Mouse (Mus musculus) 416B (cell line): ENCODE results near the gene Atp8b2.
A peak's percentile ranks its signal among the peaks of the same experiment; 100 is the strongest.

ENCODE experiments used
- DNase-seq: peaks from one replicate; pipeline ENCODE4 v3.0.0; 2011; ENCODE audit warnings: low read depth

The Atp8b2 gene

GRCm38 (mm10) chr3:89899511-89899908 is 63.8 kb downstream of the Atp8b2 start:
- no peak for DNase-seq

- no peak for DNase-seq
These were observed 64.3 kb downstream of the Atp8b2 start for GRCm38 (mm10) chr3:89898870-89899510.

GRCm38 (mm10) chr3:89898011-89898410 is 65.3 kb downstream of the Atp8b2 start:
- no peak for DNase-seq

GRCm38 (mm10) chr3:89897204-89897796 is 66.0 kb downstream of the Atp8b2 start:
- no peak for DNase-seq

GRCm38 (mm10) chr3:89896571-89896970 is 66.7 kb downstream of the Atp8b2 start:
- DNase-seq, result peak; percentile 73

- DNase-seq, result no peak
These were observed 70.7 kb downstream of the Atp8b2 start for GRCm38 (mm10) chr3:89892517-89893106.

GRCm38 (mm10) chr3:89891696-89892095 is 71.6 kb downstream of the Atp8b2 start:
- no peak for DNase-seq

- DNase-seq, result no peak
These were observed 73.4 kb downstream of the Atp8b2 start for GRCm38 (mm10) chr3:89889841-89890430.
